Mouse (Mus musculus): ENCODE data around the gene Spata7. TPM values are rescaled to one million over a fixed set of nuclear protein-coding genes. Genes with fewer than 3 reads are reported as not detected.

Gene Spata7
- polyA plus RNA-seq (2012; rRNA removed), result 1.9 and 2.6 TPM in 2 replicates

DNA sequence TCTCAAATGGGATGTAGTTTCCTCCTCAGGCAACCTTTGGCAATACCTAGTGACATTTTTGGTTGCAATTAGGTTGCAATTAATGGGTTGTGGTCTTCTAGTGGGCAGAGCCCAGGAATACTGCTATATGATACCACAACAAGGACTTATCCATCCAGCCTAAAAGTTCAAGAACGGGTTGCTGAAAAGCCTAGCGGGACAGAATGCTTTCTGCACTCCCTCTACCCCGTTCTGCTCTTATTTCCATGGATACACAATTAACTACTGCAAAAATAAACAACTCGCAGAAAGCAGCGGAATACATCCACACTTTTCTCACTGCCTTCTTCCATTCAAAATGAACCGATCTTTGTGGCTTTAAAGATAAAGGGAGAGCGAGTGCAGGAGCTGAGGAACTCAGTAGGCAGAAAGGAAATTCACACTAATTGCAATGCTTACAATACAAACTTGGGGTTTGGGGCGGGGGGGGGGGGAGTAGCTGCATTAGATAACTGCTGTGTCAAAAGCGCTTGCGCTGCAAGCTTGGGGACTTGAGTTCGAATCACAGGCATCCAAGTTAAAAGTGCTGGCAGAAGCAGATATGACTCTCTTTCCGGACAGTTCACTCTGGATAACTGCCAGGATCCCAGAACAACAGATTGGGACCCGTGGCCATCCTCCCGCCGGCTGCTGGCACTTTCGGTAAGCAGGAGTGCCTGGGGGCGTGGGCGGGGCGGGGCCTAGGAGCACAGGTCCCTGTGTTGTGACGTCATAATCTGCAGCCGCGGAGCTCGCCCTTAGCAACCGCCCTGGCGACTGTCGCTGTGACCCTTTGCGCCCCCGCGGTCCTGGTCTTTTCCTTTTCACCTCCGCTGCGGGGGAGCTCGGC is at the start of gene Spata7:
Spata7 (plus strand) TSS at position 766 of the 868 bp plus-strand sequence.
- TF ChIP-seq POLR2A (IDR thresholded peaks at IDR 0.05; ENCODE audit: control insufficient read depth, extremely low read depth, insufficient read depth, low read length, poor library complexity), result no peak
- TF ChIP-seq CTCF (IDR thresholded peaks at IDR 0.05; ENCODE audit: borderline replicate concordance, control insufficient read depth, extremely low read depth, insufficient read depth, low read length, poor library complexity), result 0 out of 2 replicates have a peak, but pooled peaks have one; percentile 26
- H3K36me3 ChIP-seq (ENCODE audit: control insufficient read depth, insufficient read depth, low read length), result no peaks in the 10 kb centered on the region
- H3K27ac ChIP-seq (ENCODE audit: control insufficient read depth, insufficient read depth, low read length), result no peak within 1 kb of the TSS
- peaks cover 5% of the 10 kb centered on the region for H3K4me1 ChIP-seq (replicated peaks; ENCODE audit: control insufficient read depth, insufficient read depth, low read length)
- peak; percentile 73 for DNase-seq
- H3K4me3 ChIP-seq (ENCODE audit: control insufficient read depth, insufficient read depth, low read length), result peak within 1 kb of the TSS; percentile 84
- H3K27me3 ChIP-seq (ENCODE audit: control insufficient read depth, insufficient read depth, low read length), result no peaks in the 10 kb centered on the region
- 6% methylated on average over 32 of the region's 32 CpGs for WGBS

- 31% methylated on average over 3 of the region's 3 CpGs for WGBS
- Histone ChIP-seq H3K27ac (ENCODE audit: control insufficient read depth, insufficient read depth, low read length) (no peak overlapping the region), H3K4me1 (replicated peaks; ENCODE audit: control insufficient read depth, insufficient read depth, low read length) (no peaks in the 10 kb centered on the region), H3K27me3 (ENCODE audit: control insufficient read depth, insufficient read depth, low read length) (no peaks in the 10 kb centered on the region), H3K4me3 (ENCODE audit: control insufficient read depth, insufficient read depth, low read length) (no peak overlapping the region), H3K36me3 (ENCODE audit: control insufficient read depth, insufficient read depth, low read length) (no peaks in the 10 kb centered on the region)
- TF ChIP-seq POLR2A (IDR thresholded peaks at IDR 0.05; ENCODE audit: control insufficient read depth, extremely low read depth, insufficient read depth, low read length, poor library complexity) (no peak), CTCF (IDR thresholded peaks at IDR 0.05; ENCODE audit: borderline replicate concordance, control insufficient read depth, extremely low read depth, insufficient read depth, low read length, poor library complexity) (no peak)
- no peak for DNase-seq
Measured at GRCm38 (mm10) chr12:98585302-98585701, 42.7 kb upstream of the Spata7 start.

- 73% methylated on average over 6 of the region's 6 CpGs for WGBS
- no peak for DNase-seq
- no peak for TF ChIP-seq CTCF (IDR thresholded peaks at IDR 0.05; ENCODE audit: borderline replicate concordance, control insufficient read depth, extremely low read depth, insufficient read depth, low read length, poor library complexity)
- no peak for TF ChIP-seq POLR2A (IDR thresholded peaks at IDR 0.05; ENCODE audit: control insufficient read depth, extremely low read depth, insufficient read depth, low read length, poor library complexity)
Measured at GRCm38 (mm10) chr12:98588573-98588972, 39.4 kb upstream of the Spata7 start.

DNA sequence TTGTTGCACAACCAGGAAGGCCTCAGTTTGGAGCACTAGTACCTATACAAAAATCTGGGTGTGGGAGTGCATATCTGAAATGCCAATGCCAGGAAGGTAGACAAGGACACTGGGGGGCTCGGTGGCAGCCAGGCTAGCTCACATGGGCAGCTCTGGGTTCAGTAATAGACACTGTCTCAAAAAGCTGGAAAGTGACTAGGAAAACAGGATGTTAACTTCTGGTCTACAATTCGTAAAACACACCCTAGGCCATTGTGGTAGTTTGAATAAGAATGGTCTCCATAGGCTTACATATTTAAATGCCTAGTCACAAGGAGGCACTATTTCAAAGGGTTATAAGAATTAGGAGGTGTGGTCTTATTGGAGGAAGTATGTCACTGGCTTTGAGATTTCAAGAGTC is 36.9 kb upstream of the Spata7 start:
- no peaks in the 10 kb centered on the region for H3K27me3 ChIP-seq (ENCODE audit: control insufficient read depth, insufficient read depth, low read length)
- WGBS, result 90% methylated on average over 2 of the region's 2 CpGs

More at GRCm38 (mm10) chr12:98588573-98588972, 39.4 kb upstream of the Spata7 start:
- no peak overlapping the region for H3K27ac ChIP-seq (ENCODE audit: control insufficient read depth, insufficient read depth, low read length)
- H3K4me3 ChIP-seq (ENCODE audit: control insufficient read depth, insufficient read depth, low read length), result no peak overlapping the region
- H3K27me3 ChIP-seq (ENCODE audit: control insufficient read depth, insufficient read depth, low read length), result no peaks in the 10 kb centered on the region
- H3K36me3 ChIP-seq (ENCODE audit: control insufficient read depth, insufficient read depth, low read length), result no peaks in the 10 kb centered on the region
- no peaks in the 10 kb centered on the region for H3K4me1 ChIP-seq (replicated peaks; ENCODE audit: control insufficient read depth, insufficient read depth, low read length)

DNA sequence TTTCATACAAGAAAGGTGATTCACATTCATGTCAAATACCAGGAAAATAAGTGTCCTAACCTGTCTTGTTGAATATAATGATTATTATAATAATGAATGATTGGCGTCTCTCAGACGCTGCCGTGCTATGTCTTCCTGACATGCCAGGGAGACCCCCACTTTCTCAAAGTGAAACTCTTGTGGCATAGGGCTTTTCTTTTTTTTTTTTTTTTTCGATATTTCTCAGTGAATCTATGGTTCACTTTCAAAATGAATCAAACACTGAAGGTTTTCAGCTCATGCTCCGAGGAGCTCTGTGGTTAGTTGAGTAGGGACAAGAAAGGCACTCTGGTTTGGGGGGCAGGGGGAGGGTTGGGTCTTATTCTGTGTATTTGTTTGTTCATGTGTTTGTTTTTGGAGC is 27.1 kb upstream of the Spata7 start:
- H3K4me1 ChIP-seq (replicated peaks; ENCODE audit: control insufficient read depth, insufficient read depth, low read length), result no peaks in the 10 kb centered on the region
- H3K27ac ChIP-seq (ENCODE audit: control insufficient read depth, insufficient read depth, low read length), result no peak overlapping the region
- H3K4me3 ChIP-seq (ENCODE audit: control insufficient read depth, insufficient read depth, low read length), result no peak overlapping the region
- H3K36me3 ChIP-seq (ENCODE audit: control insufficient read depth, insufficient read depth, low read length), result no peaks in the 10 kb centered on the region
- no peak for TF ChIP-seq CTCF (IDR thresholded peaks at IDR 0.05; ENCODE audit: borderline replicate concordance, control insufficient read depth, extremely low read depth, insufficient read depth, low read length, poor library complexity)
- no peak for TF ChIP-seq POLR2A (IDR thresholded peaks at IDR 0.05; ENCODE audit: control insufficient read depth, extremely low read depth, insufficient read depth, low read length, poor library complexity)
- no peak for DNase-seq
- no peaks in the 10 kb centered on the region for H3K27me3 ChIP-seq (ENCODE audit: control insufficient read depth, insufficient read depth, low read length)
- 80% methylated on average over 5 of the region's 5 CpGs for WGBS

More for the DNA sequence above, 36.9 kb upstream of the Spata7 start:
- Histone ChIP-seq H3K4me1 (replicated peaks; ENCODE audit: control insufficient read depth, insufficient read depth, low read length) (no peaks in the 10 kb centered on the region), H3K36me3 (ENCODE audit: control insufficient read depth, insufficient read depth, low read length) (no peaks in the 10 kb centered on the region), H3K4me3 (ENCODE audit: control insufficient read depth, insufficient read depth, low read length) (no peak overlapping the region), H3K27ac (ENCODE audit: control insufficient read depth, insufficient read depth, low read length) (no peak overlapping the region)
- TF ChIP-seq POLR2A (IDR thresholded peaks at IDR 0.05; ENCODE audit: control insufficient read depth, extremely low read depth, insufficient read depth, low read length, poor library complexity) (no peak), CTCF (IDR thresholded peaks at IDR 0.05; ENCODE audit: borderline replicate concordance, control insufficient read depth, extremely low read depth, insufficient read depth, low read length, poor library complexity) (no peak)
- DNase-seq, result no peak

DNA sequence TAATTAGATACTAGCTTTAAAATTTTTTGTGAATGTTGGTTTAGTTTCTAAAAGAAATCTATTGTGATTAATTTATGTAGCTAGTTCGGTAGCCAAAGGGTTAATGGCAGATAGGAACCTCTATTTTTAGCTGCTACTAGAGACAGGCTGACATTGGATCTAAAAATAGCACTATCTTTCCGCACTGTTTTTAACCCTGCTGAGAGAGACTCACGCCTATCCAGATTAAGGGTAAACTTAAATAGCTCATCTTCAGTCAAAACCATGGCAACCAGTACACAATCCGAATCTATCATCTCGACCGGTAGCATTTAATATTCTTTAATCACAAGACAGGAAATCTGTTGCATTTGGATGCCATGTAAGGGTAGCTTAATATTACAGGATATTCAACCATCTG is 25.8 kb upstream of the Spata7 start:
- no peak overlapping the region for H3K27ac ChIP-seq (ENCODE audit: control insufficient read depth, insufficient read depth, low read length)
- no peaks in the 10 kb centered on the region for H3K36me3 ChIP-seq (ENCODE audit: control insufficient read depth, insufficient read depth, low read length)
- no peaks in the 10 kb centered on the region for H3K4me1 ChIP-seq (replicated peaks; ENCODE audit: control insufficient read depth, insufficient read depth, low read length)
- no peak for DNase-seq
- H3K4me3 ChIP-seq (ENCODE audit: control insufficient read depth, insufficient read depth, low read length), result no peak overlapping the region
- no peaks in the 10 kb centered on the region for H3K27me3 ChIP-seq (ENCODE audit: control insufficient read depth, insufficient read depth, low read length)
- no peak for TF ChIP-seq CTCF (IDR thresholded peaks at IDR 0.05; ENCODE audit: borderline replicate concordance, control insufficient read depth, extremely low read depth, insufficient read depth, low read length, poor library complexity)
- no peak for TF ChIP-seq POLR2A (IDR thresholded peaks at IDR 0.05; ENCODE audit: control insufficient read depth, extremely low read depth, insufficient read depth, low read length, poor library complexity)
- 15% methylated on average over 6 of the region's 6 CpGs for WGBS

Data from thymus, adult 2 months (tissue).